Mouse (Mus musculus) thymus, postnatal 25 days (tissue): ENCODE measurements at regions not wholly inside any gene's neighbourhood (a gene's known extent, or its start where the extent isn't known, plus 50 kb on each side); places are given as distances from the start of the nearest gene placed in this dataset.
"Not testable (repeated sequence)": the region's sequence is repeated elsewhere in the genome, so short reads cannot be mapped to it uniquely, and the experiment has no call there.

Experiments used
- DNase-seq: peaks from one replicate; pipeline ENCODE4 v3.0.0; 2022

DNA sequence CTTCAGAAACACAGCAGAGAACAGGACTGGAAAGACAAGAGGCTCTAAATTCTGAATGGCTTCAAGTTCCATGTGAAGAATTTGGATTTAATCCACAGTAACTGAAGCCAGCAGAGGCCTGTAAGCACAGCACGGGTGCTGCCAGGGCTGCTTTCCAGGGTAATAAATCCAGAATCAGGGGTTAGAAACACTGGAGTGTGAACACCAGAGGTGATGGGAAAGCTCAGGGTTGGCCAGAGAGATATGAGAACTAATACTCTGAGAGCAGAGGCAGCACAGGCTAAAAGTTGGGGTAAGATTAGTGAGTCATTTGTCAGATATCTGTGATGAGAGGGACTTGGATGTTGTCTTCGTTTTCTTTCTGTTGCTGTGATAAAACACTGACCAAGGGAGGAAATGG, 153.6 kb upstream of the Tmc3 start:
- no peak for DNase-seq

DNA sequence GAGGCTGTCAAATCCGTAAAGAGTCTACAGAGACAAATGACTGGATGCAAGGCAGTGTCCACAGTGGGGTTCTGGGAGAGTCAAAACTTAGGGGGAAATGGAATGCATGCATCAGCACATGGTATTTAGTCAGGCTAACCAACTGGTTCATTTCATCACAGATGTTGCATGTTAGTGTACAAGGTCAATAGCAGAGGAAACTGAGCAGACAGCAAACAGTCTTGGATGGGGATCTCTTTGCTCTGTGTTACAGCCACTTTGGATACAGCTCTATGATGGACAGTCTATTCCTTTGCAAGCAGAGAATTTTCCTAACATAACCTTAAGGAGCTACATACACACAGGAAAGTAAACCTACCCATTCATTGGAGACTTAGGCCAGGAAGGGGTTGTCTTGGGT, 151.9 kb upstream of the Tmc3 start:
- DNase-seq: no peak

- no peak for DNase-seq
These were observed 150.6 kb upstream of the Tmc3 start for GRCm38 (mm10) chr7:83433959-83434715.

DNA sequence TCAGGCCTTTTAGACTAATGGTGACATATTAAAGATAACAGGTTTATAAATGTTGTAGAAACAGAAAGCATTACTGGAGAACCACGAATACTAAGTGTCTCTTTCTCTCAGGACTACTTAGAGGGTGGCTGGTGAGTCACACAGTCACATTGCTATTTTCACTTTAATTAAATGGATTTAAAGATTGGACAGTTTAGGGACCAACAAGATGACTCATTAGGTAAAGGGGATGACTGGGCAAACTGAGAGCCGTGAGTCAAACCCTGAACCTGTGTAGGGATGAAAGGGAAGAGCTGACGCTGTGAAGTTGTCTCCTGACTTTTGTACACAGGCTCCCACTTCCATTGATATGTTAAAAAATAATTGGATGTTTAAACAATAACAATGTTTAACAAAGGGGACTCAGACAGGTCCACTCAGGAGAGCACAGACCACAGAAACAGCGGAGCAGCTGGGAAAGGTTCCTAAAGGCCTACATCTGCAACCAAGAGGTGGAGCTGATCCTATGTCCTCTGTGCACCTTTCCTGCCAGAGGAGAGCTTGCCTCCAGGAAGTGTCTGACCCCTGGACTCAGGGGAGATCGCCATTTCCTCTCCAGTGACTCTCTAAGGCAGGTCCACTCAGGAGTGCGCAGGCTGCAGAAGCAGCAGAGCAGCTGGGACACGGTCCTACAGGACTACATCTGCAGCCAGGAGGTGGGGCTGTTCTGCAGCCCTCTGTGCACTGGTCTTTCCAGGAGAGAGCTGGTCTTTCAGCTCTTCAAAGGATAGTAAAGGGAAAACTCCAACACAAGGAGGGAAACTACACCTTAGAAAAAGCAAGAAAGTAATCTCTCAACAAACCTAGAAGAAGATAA, 146.0 kb upstream of the Tmc3 start:
- DNase-seq: no peak

GRCm38 (mm10) chr7:83443596-83444278, 141.0 kb upstream of the Tmc3 start:
- no peak for DNase-seq

- no peak for DNase-seq
These were observed 140.5 kb upstream of the Tmc3 start for GRCm38 (mm10) chr7:83444279-83444615.

GRCm38 (mm10) chr7:83445181-83445926, 139.4 kb upstream of the Tmc3 start:
- DNase-seq: no peak

GRCm38 (mm10) chr7:83450346-83450745, 134.4 kb upstream of the Tmc3 start:
- no peak for DNase-seq

DNA sequence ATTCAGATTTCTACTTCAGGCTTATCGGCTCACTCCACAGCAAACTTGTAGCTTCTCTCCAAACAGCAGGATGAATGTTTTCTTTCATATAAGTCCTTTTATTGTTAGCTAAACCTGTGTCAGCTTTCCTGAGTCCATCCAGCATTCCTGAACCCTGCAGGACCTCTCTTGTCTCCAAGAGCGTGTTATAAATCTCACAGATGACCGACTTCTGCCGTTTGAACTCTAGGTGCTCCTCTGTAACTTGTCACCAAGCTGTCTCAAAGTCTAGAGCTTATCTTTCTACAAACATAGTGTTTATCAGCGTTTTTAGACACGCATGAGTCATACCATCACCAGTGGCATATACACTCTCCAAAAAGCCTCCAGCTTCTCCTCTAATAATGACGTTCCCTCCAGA, 132.4 kb upstream of the Tmc3 start:
- no peak for DNase-seq

DNA sequence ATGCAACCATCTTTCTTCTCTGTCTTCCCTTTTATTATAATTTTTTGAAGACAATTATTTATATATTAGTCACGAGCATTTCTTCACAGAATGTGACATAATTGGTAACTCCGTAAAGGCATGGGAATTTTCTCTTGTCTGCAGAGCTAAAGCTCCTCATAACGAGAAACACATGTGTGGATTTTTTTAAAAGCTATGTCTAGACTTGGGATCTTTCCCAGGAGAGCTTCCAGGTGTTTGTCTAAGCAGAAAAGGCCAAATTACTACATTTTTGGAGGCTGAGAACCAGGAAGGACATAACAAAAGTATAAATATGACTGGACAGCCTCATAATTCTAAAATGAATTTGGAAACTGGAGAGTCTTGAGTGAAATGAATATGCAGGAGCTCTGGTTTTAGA, 125.2 kb upstream of the Tmc3 start:
- DNase-seq: no peak

DNA sequence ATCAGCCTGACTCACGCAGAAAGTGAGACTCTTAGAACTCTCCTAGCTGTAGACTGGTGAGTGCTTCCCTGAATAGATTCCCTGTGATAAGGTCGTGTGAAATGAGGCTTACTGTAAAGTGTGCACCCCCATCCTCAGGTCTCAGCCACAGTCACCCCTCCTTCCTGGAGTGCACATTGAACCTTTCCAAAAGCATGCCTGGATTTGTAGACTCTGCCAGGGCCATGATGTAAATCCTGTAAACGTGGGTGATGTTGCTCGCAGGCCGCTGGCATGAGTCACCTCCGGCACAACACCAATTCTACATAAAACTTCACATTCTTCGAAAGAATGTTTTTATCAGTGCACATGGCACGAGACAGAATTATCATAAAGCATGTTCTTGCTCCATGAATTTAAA, 117.7 kb upstream of the Tmc3 start:
- DNase-seq: no peak

DNA sequence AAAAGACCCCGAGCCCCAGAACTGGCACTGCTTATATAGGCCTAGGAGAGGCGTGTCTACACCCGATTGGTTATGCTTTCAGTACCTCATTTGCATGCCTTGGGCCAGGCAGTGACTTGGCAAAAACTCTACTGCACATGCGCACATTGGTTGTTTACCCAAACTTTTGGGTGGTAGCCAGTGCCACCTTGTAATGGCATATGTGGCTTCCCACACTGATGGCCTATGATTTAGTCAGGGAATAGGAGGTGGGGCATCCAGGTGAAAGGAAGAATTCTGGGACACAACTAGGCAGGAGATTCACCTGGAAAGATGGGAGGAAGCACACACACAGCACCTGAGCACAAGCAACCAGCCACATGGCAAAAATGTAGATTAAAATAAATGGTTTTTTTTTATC, 114.9 kb upstream of the Tmc3 start:
- not testable (repeated sequence) for DNase-seq

DNA sequence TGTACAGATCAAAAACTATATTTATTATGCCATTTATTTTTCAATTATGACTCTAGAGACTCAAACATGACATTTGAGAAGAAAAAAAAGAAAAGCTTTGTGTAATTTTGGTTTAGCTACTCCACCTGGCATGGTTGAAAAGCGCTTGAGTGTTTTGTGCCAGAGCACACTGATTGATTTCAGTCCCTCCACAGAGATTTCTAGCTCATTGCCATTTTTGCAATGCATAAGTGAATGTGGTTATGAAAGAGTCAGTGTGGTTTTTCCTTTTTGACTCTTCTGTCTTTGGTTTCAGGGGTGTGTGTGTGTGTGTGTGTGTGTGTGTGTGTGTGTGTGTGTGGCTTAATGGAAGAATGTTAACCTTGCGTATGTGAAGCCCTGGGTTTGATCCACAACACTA, 113.6 kb upstream of the Tmc3 start:
- no peak for DNase-seq

DNA sequence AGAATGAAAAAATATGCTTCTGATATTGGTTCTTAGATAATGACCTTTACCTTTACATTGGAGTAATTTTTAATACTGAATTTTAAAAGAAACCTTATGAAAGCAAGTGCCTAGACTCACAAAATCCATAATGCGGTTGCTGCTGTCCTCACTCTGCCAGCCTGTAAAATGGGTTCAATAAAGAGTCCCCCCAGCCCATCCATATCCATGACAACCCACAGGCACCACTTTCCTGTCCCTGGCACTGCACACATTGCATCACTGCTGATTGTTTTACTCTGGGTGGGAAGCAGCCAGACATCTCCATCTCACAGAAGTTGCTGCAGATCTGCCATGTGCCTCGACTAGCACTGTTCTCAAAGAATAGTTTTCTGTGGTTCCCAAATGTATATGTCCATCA, 110.3 kb upstream of the Tmc3 start:
- DNase-seq: no peak

GRCm38 (mm10) chr7:83474986-83475385, 109.7 kb upstream of the Tmc3 start:
- no peak for DNase-seq

DNA sequence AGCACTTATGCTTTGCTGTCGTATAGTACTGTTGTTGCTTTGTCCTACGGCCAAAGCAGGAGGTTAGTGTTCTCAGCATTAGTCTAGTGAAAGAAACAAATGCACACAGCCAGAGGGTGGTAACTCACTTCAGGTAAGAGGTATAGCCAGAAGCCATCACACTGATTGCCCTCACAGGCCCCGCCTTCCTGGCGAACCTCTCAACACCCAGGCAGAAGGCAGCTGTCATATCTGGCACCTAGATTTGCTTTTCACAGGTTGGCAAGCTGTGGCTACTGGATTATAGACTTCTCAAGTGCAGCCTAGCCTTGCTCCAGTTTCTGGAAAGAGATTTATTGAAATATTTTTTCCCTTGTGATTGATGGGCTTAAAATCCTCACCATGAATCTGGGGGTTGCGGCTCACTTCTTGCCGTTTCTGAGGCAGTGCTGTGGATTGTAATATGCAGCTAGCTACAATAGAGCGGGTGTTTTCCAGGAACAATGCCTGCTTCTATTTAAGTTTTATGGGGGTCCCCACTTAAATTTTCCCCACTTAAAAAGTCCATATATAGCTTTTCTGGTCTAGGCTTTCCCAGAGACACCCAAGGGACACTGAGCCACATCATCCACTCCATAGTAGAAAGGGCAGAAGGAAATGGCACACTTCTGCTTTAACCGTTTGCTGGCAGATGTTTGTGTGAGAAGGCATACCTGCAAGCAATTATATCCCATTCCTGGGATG, 109.1 kb upstream of the Tmc3 start:
- no peak for DNase-seq

DNA sequence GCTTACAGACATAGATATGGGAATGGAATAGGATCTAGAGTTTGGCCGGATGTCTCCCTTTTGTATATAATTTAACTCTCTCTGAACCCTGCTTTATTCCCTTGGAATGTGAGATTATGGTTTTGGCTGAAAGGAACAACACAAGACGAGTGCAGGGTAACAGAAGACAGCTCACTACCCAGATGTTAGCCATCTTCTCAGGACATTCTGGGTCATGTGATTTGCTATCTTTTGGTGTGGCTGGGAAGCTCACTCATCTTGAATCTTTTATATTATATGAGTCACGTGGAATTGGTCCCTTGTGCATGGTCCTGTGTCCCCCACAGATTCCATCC, 108.6 kb upstream of the Tmc3 start:
- no peak for DNase-seq

DNA sequence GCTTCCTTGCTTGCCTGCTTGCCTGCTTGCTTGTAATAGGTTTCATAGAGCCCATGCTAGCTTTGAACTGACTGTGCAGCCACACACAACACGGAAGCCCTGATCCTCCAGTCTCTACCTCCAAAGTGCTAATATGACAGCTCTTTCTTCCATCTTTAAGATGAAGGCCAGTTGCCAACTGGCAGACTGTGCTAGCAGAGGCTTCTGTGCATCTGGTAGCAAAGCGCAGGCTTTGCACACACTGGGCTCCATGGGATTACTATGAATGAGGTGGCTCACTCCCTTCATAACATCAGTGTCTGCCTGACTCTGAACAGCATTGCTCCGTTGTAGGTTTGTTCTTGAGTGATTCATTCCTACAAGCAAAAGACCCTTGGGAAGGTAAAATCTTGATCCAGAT, 107.9 kb upstream of the Tmc3 start:
- DNase-seq: no peak

DNA sequence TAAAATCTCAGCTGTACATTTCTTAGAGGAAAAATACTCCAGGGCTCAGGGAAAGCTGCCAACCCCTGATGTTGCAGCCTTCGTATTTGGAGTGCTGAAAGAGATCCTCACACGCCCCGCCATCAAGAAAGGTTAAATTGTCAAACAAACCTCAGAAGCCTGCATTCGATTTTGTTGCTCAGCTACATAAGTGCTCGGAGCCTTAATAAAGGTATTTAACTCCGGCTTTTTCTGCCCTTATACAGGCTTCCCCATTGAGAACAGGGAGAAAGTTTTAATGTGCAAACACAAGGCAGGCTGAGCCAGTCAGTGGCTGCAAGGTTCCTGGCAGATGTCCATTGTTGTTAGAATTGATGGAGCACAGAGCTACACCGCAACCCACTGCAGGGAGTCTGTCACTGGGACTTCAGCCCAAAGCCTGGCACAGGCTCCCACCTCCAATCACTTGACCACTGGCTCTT, 107.0 kb upstream of the Tmc3 start:
- DNase-seq: no peak

GRCm38 (mm10) chr7:83481655-83482054, 103.1 kb upstream of the Tmc3 start:
- DNase-seq: no peak

DNA sequence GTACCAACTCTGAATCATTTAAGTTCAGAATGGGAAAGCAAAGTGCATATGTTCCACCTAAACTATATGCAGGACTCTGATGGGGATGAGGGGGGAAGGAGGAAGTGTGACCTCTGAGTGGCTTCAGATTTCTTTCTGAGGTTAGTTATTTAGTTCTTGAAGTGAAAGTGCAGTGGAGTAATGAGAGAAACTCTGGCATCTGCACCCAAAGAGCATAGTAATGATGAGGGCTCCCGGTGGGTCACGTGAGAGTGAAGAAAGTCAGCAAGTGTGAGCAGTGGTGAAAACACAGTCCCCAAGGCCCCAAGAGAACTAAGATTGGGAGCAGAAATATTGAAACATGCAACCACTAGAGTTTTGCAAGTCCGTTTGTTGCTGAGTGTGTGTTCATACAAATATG, 102.5 kb upstream of the Tmc3 start:
- DNase-seq: no peak

DNA sequence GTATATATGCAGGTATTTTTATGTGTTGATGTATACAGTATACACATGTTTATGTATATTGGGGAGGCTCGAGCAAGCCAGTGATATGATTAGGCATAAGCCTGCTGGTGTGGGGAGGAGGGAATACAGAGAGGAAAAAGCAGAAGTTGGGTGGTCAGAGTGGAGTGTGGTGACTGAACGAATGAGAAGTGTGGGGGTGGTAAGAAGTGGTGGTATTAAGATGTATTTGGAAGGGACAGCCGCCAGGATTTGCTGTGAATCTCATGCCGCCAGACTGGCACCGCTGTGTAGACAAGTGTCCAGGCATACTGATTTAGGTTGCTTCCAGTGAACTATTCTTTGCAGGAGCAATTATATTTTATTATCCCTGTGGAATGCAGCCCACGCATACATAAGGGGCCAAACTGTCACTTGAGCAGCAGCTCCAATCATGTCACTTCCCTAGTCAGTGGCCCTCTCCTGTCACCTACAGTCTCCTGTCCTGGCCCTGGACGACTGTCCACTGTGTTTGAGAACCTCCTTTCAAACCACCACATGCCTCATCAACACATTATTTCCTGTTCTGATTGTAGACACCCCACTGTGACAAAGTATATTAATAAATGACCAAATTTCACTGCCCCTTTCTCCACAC, 101.9 kb upstream of the Tmc3 start:
- no peak for DNase-seq
